In genomic region chr7:129801431-129801847, GRCm38 (mm10) we compare ENCODE assay signal across 9 mouse cellular contexts.
A peak's percentile ranks its signal among the peaks of the same experiment; 100 is the strongest.
DNase-seq lines count a peak whose midpoint lies in the region; ATAC-seq lines count a peak whose summit lies in the region.
"Had no signal": no experiment of that assay in that cellular context is flagged by ENCODE, and none has a peak within 500 bp of the region (broad histone marks: within the 10 kb centered on the region; RNA-seq: fewer than 3 reads in every experiment).

No protein-coding gene starts in this region.

- WGBS in forebrain, embryonic 10.5 days = 80% methylated on average over 2 of the region's 2 CpGs
- 45% methylated on average over 2 of the region's 2 CpGs for WGBS in intestine, embryonic 15.5 days
- 68% methylated on average over 2 of the region's 2 CpGs for whole genome bisulfite sequencing in liver, embryonic 12.5 days (ENCODE audit: insufficient replicate concordance)

- no peak overlapping the region for H3K4me2 ChIP-seq in intestine, embryonic 15.5 days (replicated peaks)
- no peak overlapping the region for H3K4me2 ChIP-seq in liver, embryonic 12.5 days

- no peaks in the 10 kb centered on the region for H3K27me3 ChIP-seq in forebrain, embryonic 10.5 days (ENCODE audit: poor library complexity, severe bottlenecking)
- no peaks in the 10 kb centered on the region for H3K27me3 ChIP-seq in intestine, embryonic 15.5 days (replicated peaks)
- no peaks in the 10 kb centered on the region; the same call in 1 of the 2 replicates for H3K27me3 ChIP-seq in liver, embryonic 12.5 days (replicated peaks)

- no peak overlapping the region for H3K4me3 ChIP-seq in forebrain, embryonic 10.5 days
- H3K4me3 ChIP-seq in intestine, embryonic 15.5 days (replicated peaks) = no peak overlapping the region
- no peak overlapping the region for H3K4me3 ChIP-seq in liver, embryonic 12.5 days
- H3K4me3 ChIP-seq: left cerebral cortex, adult 2 months had no signal

- peak overlapping the region; percentile 40; the same call in 1 of the 2 replicates for H3K27ac ChIP-seq in forebrain, embryonic 10.5 days
- peak overlapping the region; percentile 11; the same call in 1 of the 2 replicates for H3K27ac ChIP-seq in intestine, embryonic 15.5 days
- no peak overlapping the region for H3K27ac ChIP-seq in liver, embryonic 12.5 days
- H3K27ac ChIP-seq: left cerebral cortex, adult 2 months had no signal

- peaks cover 16% of the 10 kb centered on the region; the same call in 1 of the 2 replicates for H3K4me1 ChIP-seq in forebrain, embryonic 10.5 days
- H3K4me1 ChIP-seq in intestine, embryonic 15.5 days (replicated peaks) = peaks cover 24% of the 10 kb centered on the region; the same call in 1 of the 2 replicates
- H3K4me1 ChIP-seq in liver, embryonic 12.5 days = no peaks in the 10 kb centered on the region

- ATAC-seq in intestine, embryonic 15.5 days = no peak
- ATAC-seq in liver, embryonic 12.5 days = no peak

- no peaks in the 10 kb centered on the region for H3K36me3 ChIP-seq in forebrain, embryonic 10.5 days (replicated peaks)
- no peaks in the 10 kb centered on the region for H3K36me3 ChIP-seq in intestine, embryonic 15.5 days
- no peaks in the 10 kb centered on the region for H3K36me3 ChIP-seq in liver, embryonic 12.5 days

- DNase-seq in kidney, adult 11 months = peak; percentile 7
- no peak for DNase-seq in kidney, adult 8-10 months
- DNase-seq in 3134 (ENCODE audit: extremely low read depth, insufficient read length, low spot score) = peak; percentile 48
- no peak for DNase-seq in forebrain, embryonic 10.5 days (ENCODE audit: extremely low spot score, low spot score)
- DNase-seq in spleen, adult 12 weeks (ENCODE audit: low spot score) = no peak
- no peak for DNase-seq in embryo, embryonic 11 days

- H3K9ac ChIP-seq in intestine, embryonic 15.5 days = no peak overlapping the region
- no peak overlapping the region for H3K9ac ChIP-seq in liver, embryonic 12.5 days

- H3K9me3 ChIP-seq in forebrain, embryonic 10.5 days = no peaks in the 10 kb centered on the region
- no peaks in the 10 kb centered on the region for H3K9me3 ChIP-seq in intestine, embryonic 15.5 days
- no peaks in the 10 kb centered on the region for H3K9me3 ChIP-seq in liver, embryonic 12.5 days (replicated peaks)

Comparison
In these comparisons a context has a peak if more than half of its experiments do, and no peak if none do; other contexts are left out.
1. DNase-seq: peak in kidney, adult 11 months (single experiment) and 3134 (single experiment); none in kidney, adult 8-10 months (0 of 2), forebrain, embryonic 10.5 days (single experiment), spleen, adult 12 weeks (single experiment) and embryo, embryonic 11 days (single experiment).